Mouse (Mus musculus) adrenal gland, postnatal 14 days (tissue): ENCODE measurements around the gene Ube2f. TPM values are rescaled to one million over a fixed set of nuclear protein-coding genes. Genes with fewer than 3 reads are reported as not detected.

ENCODE experiments used
- DNase-seq: peaks from one replicate; pipeline ENCODE4 v3.0.0; 2021; ENCODE audit warnings: mixed read lengths
- total RNA-seq: library from RNA; stranded (reverse); gene quantifications from 2 replicates; pipeline ENCODE4 v1.2.3, GENCODE M21; 2021

Ube2f gene
- total RNA-seq, 1 experiment from 2014 or later: 85.1 TPM

DNA sequence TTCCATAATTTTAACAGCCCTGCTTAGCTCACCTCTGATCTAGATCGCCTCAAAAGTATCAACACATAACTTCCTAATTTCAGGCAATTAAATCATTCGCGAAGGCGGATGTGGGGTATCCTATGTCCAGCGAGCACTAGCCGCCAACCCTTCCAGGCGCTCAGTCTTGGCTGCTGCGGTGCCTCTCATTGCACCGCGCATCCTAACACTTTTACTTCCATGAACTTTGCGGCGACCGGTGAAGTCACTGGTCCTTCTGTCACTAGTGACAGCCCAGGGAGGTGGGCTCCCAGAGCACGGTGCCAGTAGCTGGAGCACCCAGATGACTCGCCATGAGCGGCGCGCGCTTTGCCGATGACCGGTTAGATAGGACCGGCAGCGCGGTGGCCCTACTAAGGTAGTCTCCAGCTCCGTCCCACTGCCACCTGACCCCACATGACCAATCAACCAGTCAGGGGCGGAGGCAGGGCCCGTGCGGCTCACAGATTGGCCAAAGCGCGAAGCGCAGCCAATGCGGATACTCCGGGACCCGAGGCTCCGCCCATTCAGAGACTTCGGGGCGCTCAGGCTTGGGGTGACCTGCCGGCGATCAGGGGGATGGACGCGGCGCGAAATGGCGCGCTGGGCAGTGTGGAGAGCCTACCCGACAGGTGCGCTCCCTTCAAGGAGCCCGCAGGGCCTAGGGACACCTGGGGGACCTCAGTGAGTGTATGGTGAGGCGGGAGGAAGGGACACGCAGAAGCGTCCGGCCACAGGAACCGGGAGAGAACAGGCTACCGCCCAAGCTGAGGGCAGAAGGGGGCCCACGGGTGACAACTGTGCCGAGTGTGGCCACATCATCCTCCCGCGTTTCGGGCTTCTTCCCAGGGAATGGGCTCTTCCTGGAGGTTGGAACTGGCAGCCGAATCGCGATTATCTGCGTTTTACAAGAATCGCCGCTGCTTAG is 48.0 kb downstream of the Ube2f start, which contains the start of gene Scly:
Gene Scly (plus strand): TSS at position 540 of the 946 bp plus-strand sequence.
- DNase-seq: peak; percentile 98

DNA sequence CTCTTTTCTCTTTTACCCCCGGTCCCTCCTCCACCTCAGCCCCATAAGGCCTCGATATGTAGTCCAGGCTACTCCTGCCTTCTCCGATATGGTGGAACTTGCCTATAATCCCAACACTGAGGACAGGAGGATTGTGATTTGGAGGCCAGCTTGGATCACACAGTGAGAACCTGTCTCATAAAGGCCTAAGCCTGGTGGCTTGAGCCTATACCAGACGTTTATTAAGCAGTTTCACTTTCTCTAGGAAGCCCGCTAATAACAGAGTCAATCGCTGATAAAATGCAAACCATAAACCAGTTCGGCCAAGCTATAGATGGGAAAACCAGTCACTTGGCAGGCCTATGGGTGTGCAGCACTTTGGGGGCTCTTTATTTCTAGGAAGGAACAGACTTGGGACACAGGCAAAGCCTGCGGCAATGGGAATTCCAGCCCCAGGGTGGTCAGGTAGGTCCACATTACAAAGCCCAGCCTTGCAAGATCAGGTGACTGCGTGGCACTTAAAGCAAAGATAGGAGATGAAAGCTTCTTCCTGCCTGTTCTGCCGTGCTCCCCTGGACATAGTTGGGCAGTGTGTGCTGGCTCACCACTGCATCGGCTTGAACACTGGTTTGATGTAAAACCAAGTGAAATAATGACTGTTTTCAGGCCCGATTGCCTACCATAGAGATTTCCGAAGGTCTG is 49.1 kb downstream of the Ube2f start:
- no peak for DNase-seq

DNA sequence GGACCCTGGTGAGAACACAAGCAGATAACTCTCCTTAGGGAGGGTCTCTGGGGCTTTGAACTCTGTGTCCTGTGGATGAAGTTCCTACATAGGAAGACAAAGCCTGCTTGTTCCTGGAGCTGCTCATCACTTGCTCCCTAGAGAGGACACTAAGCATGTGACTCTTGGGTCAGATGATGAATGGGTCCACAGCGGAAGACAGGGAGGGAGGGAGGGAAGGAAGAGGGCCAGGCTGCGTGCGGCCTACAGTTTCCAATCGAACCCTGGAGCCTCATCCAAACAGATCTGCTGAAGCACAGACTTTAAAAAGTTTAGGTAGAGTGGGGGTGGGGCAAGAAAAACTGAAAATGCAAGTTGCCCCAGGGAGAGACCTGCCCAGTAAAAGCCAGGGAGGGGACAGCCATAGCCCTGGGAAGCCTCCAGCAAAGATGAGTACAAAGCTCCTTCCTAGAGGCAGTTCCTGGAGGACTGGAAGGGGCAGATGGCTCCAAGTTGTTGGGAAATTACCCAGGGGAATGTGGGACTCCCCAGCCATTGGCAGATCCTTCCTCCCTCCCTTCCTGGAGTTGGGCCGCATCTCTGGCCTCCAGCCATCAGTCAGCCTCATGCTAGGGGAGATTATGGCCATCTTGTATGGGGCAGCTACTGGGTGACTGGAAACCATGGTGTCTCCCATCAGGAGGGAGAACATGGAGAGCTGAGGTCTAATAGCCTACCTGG is 49.8 kb downstream of the Ube2f start:
- peak; percentile 47 for DNase-seq

DNA sequence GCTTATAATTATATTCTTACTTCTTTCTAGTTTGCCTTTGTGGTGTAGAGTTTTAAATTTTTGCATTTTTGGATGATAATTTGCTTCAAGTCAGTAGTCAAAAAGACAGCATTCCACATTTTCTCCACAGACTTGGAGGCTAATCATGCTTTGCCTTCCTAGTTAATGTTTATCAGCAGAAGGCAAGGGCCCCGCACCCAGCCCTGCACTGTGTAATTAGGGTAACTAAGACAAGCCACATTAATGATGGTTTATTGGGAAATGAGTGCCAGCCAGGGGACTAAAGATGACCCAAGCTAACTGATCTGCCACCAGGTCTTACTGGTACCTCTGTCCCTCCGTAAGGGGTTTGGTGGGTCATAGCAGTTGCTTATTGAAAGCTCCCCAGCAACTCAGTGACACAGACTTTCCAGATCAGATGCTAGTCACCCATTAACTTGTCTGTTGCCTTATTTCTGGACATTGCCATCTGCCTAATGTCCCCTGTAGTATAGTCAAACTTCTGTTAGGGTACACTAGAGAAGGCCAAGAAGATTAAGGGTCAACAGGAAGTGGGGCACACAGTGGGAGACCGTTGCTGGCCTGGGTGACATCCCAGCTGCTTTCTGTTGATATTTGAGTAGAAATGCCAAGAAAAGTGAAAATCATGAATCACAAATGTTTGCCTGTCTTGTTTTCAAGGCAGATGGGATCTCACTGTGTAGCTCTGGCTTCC is 51.3 kb downstream of the Ube2f start:
- no peak for DNase-seq

DNA sequence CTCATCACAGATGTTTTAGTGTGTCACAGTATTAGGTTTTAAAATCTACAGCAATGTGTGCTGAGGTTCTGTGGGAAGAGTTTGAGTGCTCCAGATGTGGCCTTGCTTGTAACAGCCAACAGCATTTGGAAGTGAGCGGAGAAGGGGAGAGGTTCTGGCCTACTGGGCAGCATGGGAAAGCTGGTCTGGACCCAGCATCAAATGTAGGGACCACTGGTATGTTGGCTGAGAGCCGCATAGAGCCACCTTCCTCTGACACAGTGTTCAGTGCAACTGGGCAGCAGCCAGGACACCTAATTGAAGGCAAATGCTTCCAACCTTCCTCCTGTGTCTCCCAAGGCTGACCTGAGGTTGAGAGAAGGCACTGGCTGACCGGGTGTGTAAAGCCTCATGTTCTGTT is 51.9 kb downstream of the Ube2f start:
- no peak for DNase-seq

DNA sequence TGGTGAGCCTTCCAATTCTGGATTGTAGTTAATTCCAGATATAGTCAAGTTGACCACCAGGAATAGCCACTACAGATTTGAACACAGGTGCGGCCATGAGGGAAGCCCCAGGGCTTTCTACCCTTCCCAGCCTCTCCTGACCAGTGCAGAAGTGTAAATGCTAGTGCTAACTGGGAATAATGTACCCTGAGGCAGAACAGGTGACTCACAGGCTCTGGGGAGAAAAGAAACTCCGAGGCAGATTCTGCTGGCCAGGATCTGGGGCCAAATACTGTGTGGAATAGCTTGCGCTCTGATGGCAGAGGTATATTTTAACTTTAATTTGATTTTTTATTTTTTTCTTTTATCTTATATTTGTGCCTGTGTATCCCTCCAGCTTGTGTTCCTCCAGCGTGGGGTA is 54.5 kb downstream of the Ube2f start:
- no peak for DNase-seq

DNA sequence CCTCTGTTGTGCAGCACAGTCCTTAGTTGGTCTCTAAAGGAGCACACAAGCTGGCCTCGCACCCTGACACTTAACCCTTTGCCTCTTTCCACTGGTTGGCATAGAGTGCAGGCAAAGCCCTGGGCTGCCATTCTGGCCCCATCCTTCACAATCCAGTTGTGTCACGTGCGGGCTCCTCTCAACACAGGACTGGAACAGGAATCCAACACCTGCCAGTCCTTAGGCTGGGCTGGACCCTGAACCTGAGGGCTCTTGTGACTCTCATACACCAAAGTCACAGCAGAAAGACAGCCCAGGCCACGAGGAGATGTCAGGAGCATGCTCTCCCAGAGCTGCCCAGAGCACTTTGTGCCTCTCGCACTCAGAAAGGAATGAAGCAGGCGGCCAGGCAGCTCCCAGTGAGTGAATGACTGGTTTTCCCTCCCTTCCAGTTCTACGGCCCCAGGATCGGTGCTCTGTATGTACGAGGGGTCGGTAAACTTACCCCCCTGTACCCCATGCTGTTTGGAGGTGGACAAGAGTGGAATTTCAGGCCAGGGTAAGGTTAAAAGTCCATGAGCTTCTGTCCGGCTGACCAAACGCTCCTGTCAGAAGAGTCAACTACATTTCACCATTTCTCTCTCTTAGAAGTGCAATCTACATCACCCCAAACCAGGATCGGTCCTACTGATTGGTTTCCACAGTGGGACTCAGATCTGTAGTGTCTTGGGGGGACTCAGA is 59.4 kb downstream of the Ube2f start:
- DNase-seq: no peak

DNA sequence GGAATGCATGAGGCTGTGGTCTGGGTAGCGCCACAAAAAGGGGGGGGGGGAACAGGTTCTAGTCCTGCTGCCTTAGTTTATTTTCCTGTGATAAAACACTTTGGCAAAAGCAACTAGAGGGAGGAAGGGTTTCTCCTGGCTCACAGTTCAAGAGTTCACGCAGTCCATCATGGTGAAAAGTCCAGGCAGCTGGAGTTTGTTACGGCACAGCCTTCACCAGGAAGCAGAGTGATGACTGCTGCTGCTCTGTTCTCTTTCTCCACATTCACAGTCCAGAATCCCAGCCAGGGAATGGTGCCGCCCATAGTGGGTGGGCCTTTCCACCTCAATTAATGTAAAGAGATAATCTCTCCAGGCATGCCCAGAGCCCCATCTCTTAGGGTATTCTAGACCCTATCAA is 62.2 kb downstream of the Ube2f start:
- no peak for DNase-seq

DNA sequence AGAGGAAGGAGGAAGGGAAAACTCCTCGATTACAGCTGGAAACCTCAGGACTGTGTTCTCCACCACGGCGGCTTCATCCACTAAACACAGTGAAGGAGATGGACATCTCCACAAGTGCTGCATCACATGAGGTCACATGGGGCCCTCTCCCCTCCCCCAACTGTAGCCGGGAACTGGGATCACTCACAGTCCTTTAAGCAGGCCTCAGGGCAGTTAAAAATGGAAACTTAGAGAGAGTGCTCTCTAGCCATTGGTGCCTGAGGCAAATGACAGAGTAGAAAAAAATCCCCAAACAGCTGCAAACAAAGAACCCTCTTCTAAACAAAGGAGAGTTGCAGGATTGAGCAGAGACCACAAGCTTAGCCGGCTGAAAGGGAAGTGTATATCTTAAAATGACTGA is 63.1 kb downstream of the Ube2f start:
- DNase-seq: no peak

DNA sequence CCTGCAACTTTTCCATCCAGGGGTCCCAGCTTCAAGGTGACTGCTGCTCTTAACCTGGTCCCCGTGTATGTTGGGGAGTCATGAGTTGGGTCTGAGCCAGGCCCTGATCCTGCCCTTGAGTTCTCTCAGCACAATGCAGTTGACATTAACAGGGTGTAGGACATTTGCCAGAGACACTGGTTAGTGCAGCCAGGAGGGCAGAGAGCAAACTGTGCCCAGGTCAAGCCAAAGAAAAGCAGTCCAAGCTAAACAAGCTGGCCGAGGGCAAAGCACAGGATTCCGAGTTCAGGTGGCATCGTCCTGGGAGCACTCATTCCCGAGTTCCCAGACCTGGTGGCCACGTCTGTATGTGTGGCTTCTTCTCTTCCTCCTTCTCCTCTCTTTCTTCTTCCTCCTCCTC is 67.6 kb downstream of the Ube2f start:
- no peak for DNase-seq

DNA sequence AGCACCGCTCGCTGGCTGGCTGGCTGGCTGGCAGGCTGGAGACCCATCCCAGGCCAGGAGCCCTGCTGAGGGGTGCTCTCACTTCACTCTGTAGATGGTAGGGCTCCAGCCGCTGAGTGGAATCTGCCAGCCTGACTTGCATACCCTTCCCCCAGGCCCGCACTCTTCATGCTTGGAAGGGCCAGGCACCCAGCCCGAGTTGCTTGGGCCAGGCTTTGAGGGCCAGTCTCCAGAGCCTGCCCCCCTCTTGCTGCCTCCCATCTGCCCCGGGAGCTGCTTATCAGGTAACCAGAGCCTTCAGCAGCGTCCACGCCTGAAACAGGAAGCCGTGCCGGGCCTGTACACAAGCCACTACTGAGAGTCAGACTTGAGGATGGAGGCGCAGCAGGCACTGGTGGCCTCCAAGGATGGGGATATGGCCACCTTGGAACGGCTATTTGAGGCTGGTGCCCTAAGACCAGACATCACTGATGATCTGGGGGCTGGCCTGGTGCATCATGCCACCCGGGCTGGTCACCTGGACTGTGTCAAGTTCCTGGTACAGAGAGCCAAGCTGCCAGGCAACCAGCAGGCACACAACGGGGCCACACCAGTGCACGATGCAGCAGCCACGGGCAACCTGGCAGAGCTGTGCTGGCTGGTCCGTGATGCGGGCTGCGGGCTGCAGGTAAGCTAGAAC is 71.8 kb downstream of the Ube2f start, which contains the start of gene Espnl:
Gene Espnl (plus strand): TSS at position 316 of the 679 bp plus-strand sequence.
- DNase-seq: no peak

DNA sequence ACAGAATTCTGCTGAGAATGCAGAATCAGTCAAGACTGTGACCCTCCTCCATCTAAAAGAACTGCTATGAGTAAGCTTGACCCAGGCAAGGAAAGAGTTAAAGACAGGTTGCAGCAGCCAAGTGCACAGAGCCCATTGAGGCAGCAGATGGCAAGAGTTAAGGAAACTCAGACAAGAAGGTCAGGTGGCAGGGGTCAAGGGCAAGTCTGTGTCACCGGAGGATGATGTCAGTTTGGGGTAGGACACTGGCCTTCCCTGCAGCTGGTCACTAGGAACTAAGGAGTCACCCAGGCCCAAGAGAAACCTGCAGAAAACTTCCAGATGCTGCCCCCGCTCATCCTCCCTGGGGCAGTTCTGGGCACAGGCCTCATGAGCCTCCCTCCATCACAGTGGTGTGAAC is 74.5 kb downstream of the Ube2f start:
- DNase-seq: no peak

DNA sequence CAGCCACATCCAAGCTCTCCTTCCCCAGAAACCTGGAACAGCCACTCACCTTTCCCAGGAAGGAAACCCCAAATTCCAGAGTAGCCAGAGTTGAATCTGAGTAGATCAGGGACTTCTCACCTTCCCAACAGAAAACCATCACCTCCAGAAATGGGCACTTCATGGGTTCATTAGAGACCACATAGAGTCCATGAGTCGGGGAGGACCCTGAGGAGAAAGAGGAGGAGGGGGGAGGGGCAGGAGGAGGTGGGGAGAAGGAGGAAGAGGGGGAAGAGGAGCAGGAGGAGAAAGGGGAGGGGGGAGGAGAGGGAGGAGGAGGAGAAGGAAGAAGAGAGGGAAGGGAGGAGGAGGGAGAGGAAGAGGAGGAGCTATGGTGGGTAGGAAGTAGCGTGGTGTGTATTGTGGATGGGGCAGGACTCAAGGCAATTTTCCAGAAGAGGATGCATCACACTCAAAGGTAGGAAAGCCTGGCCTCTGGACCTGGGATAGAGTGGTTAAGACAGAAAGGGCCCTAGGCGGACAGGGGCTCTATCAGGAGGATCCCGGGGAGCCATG is 75.5 kb downstream of the Ube2f start:
- no peak for DNase-seq

DNA sequence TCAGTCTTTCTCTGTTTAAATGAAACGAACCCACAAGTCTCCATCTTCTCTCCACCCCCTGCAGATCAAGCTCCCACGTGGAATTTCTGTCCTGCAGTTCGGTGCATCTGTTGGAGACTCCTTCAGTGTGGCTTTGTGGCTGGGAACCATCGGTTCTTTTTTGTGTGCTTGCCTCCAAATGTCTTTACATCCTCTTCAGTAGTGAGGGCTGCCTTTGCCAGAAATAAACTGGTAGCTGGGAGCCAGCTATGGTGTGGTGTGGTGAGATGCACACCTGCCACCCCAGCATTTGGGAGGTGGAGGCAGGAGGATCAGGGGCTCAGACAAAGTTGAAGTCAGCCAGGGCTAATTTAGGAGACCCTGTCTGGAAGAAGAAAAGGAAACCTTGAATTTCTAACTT is 82.0 kb downstream of the Ube2f start:
- no peak for DNase-seq

DNA sequence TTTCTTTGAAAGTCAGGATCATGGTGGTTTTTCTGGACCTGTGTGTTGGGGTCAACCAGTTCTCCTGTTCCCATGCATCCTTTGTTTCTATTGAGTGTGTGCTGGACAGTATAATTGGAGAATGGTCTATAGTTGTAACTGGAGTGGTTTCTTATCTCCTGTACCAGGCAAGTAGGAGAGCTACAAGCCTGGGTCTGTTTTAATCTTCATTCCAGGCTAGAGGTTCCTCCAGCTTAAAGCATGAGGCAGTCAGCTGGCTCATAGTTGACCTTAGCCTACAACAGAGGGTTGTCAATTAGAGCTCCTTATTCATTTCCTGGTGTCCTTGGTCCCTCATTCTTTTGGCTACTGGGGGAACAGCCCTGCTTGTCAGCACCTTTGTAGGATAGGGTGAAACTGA is 83.5 kb downstream of the Ube2f start:
- no peak for DNase-seq

DNA sequence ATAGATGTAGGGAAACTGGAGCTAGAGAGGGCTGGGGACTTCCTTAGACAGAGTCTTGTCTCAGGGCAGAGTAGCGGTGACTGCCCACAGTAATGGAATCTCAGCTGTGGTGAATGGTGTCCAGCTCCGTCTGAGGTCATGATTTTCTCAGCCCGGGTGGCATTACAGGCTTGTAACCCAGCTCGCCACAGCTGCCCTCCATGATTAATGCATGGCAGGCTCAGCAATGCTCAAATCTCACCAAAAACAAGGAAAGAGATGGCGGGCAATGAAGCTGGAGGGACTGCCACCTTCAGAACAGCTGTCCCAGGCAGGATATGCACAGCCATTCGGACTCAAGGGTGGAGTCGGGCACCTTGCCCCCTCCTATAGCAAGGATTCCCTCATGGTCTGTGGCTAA is 87.3 kb downstream of the Ube2f start:
- no peak for DNase-seq
